Mouse (Mus musculus) heart, postnatal 0 days (tissue): ENCODE measurements at regions not wholly inside any gene's neighbourhood (a gene's known extent, or its start where the extent isn't known, plus 50 kb on each side); places are given as distances from the start of the nearest gene placed in this dataset.

ENCODE experiments used
- CTCF ChIP-seq: IDR thresholded peaks from 2 replicates; pipeline ENCODE4 v1.5.1; 2016; ENCODE audit warnings: antibody characterized with exemption, control low read depth, low read depth
- EP300 ChIP-seq: IDR thresholded peaks from 2 replicates; pipeline ENCODE4 v1.6.1; 2016; ENCODE audit warnings: antibody characterized with exemption, low read depth

DNA sequence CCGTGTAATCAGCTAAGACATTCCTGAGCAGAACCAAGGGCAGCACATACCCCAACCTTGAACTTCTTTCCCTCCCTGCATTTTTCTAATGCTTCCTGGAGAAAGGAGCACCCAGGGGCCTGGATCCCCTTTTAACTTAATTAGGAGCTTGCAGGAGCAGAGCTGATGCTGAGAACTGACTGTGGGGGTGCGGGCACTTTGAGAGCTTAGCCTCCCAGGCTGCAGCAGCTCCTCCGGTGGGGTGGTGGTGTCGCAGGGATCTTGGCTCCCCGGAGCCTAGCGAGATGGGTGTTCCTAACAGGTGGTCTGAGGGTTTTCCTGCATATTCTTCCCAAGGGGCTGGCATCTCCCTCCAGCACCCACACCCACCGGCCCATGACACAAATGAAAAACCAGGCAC lies 289.4 kb downstream of the Mycn start:
- no peak for TF ChIP-seq EP300
- TF ChIP-seq CTCF: no peak
